Mouse (Mus musculus) CD4-positive naive resting alpha-beta T cell, adult 57 days (primary cell): ENCODE results near the gene Acot1. TPM values are rescaled to one million over a fixed set of nuclear protein-coding genes. Genes with fewer than 3 reads are reported as not detected.

Experiments used
- total RNA-seq: library from RNA; stranded (reverse); gene quantifications from one replicate; pipeline ENCODE4 v1.2.4, GENCODE M21; 2023

Gene Acot1
- total RNA-seq = 6.3 TPM

DNA sequence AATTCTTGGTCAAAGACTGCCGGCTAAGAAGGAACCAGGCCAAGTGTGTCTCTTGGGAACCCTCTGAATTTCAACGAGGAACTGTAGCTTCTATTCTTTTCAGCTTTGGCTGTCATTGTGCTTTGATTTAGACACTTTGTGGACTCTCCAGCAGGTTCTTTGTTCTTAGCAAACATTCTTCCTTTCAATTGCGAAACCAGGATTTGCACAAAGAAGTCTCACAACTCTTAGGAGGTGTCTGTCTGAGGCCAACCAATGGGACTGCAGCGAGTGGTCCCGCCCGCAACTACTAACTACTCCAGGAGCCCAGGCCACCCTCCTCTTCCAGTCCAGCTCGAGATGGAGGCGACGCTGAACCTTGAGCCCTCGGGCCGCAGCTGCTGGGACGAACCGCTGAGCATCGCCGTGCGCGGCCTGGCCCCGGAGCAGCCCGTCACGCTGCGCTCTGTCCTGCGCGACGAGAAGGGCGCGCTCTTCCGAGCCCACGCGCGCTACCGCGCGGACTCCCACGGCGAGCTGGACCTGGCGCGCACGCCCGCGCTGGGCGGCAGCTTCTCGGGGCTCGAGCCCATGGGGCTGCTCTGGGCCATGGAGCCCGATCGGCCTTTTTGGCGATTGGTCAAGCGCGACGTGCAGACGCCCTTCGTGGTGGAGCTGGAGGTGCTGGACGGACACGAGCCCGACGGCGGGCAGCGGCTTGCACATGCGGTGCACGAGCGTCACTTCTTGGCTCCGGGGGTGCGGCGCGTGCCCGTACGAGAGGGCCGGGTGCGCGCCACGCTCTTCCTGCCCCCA is at the start of gene Acot1:
TSS of gene Acot1 (plus strand) at position 320 of the 795 bp plus-strand sequence.

DNA sequence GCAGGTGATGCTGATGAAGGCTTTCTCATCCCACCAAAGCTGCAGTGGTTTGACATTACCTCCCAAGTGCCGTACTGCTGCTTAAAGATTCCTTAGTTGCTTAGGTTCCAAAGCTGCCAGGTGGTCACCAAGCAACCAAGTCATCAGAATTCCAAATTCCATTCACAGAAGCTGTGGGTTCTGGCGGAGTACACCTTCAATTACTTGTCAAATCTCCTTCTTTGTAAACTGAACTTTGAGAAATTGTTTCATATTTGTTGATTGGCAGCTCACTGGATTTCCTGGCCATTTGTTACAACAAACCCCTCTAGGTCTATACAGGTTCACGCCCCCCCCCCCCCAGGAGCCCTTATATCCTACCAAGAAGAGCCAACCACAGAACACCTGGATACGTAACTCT is 24.5 kb upstream of the Acot1 start, which contains the start of gene Heatr4:
TSS of gene Heatr4 (minus strand) at position 101 of the 400 bp plus-strand sequence.

DNA sequence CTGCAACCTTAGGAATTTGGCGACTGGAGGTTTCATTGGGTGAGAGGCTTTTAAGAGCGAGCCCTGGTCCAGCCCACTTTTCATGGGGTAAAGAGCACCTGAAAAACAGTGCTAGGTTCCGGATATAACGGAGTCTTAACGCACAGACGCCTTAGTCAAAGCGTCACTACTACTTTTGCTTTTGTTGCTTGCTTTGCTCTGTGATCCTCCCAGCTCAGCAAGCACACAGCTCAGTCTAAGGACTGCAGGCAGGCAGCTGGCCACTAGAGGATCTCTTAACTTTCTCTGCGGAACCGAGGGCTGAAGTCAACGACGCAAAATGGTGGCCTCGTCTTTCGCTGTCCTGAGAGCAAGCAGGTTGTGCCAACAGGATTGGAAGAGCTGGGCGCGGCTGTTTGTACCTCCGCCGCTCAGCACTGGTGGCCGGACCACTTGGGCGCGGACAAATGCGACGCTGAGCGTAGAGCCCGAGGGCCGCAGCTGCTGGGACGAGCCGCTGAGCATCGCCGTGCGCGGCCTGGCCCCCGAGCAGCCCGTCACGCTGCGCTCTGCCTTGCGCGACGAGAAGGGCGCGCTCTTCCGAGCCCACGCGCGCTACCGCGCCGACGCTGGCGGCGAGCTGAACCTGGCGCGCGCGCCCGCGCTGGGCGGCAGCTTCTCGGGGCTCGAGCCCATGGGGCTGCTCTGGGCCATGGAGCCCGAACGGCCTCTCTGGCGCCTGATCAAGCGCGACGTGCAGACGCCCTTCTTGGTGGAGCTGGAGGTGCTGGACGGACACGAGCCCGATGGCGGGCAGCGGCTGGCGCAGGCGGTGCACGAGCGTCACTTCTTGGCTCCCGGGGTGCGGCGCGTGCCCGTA is 21.5 kb upstream of the Acot1 start, which contains the start of gene Acot2:
TSS of gene Acot2 (plus strand) at position 279 of the 859 bp plus-strand sequence.

DNA sequence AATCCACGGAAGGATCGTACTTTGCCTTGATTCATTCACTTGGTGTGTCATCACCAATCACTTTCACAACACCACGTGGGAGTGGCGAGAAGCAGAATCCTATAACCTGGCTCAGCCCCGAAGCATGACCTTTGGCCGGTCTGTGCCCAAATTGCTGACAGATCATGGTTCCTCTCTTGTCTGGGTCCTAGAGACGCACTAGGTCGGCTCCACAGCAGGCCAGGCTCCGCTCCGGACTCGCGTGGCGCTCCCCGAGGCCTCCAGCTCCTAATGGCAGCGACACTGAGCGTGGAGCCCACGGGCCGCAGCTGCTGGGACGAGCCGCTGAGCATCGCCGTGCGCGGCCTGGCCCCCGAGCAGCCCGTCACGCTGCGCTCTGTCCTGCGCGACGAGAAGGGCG is 29.0 kb downstream of the Acot1 start, which contains the start of gene Acot4:
TSS of gene Acot4 (plus strand) at position 139 of the 400 bp plus-strand sequence.

DNA sequence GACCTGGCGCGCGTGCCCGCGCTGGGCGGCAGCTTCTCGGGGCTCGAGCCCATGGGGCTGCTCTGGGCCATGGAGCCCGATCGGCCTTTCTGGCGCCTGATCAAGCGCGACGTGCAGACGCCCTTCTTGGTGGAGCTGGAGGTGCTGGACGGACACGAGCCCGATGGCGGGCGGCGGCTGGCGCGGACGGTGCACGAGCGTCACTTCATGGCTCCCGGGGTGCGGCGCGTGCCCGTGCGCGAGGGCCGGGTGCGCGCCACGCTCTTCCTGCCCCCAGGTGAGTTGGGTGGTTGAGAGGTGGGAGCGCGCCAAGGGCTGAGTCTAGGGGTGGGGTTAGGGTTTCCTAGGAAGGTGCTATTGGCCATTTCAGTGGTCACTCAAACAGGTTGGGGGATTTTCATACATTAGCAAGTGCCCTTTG is 29.4 kb downstream of the Acot1 start, which contains the start of gene Gm49366:
TSS of gene Gm49366 (plus strand) at position 245 of the 421 bp plus-strand sequence.

DNA sequence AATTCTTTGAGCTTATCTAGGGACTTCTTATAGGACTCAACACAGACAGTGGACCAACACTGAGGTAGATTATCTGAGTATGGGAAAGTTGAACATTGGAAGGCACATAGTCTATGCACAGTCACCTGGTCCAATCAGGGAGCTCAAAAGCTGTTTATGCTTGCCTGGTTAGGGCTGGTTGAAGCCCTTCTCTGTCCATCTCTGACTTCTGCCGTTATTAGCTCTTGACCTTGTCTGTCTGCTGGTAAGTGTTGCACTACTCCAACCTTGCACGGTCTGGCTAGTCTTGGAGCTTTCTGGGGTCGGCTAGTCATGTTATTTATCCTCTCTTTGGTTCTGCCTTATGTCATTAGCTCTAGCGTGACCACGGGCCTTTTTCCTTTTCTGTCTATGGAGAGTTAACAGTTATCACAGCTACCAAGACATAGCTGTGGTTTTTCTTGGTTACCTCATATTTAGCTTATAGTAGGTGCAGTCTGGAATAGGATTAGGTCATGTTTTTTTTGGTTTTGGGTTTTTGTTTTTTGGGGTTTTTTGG is 42.7 kb downstream of the Acot1 start, which contains the start of gene Acot3:
TSS of gene Acot3 (plus strand) at position 208 of the 538 bp plus-strand sequence.

Other genes starting within 250 kb of the Acot1 start
- gene Papln, start 245.9 kb upstream of the Acot1 start, total RNA-seq = 0.56 TPM
- gene Numb, start 87.6 kb upstream of the Acot1 start, total RNA-seq = 72.2 TPM
- gene Riox1, start 58.9 kb upstream of the Acot1 start, total RNA-seq = 25.4 TPM
- not detected for gene Heatr4, start 24.6 kb upstream of the Acot1 start, total RNA-seq
- gene Acot2, start 21.6 kb upstream of the Acot1 start, total RNA-seq = 90.3 TPM
- 0.12 TPM for gene Acot4, start 28.9 kb downstream of the Acot1 start, total RNA-seq
- not detected for gene Gm49366, start 29.4 kb downstream of the Acot1 start, total RNA-seq
- not detected for gene Acot3, start 42.7 kb downstream of the Acot1 start, total RNA-seq
- not detected for gene Acot5, start 59.8 kb downstream of the Acot1 start, total RNA-seq
- gene Acot6, start 91.2 kb downstream of the Acot1 start, total RNA-seq = 2.2 TPM
- gene Dnal1, start 104.9 kb downstream of the Acot1 start, total RNA-seq = 0.33 TPM
- gene Pnma1, start 139.0 kb downstream of the Acot1 start, total RNA-seq = 11.9 TPM
- gene Elmsan1, start 209.4 kb downstream of the Acot1 start, total RNA-seq = 163 TPM